Mouse (Mus musculus): ENCODE results near the gene Sptbn1.

The Sptbn1 gene

DNA sequence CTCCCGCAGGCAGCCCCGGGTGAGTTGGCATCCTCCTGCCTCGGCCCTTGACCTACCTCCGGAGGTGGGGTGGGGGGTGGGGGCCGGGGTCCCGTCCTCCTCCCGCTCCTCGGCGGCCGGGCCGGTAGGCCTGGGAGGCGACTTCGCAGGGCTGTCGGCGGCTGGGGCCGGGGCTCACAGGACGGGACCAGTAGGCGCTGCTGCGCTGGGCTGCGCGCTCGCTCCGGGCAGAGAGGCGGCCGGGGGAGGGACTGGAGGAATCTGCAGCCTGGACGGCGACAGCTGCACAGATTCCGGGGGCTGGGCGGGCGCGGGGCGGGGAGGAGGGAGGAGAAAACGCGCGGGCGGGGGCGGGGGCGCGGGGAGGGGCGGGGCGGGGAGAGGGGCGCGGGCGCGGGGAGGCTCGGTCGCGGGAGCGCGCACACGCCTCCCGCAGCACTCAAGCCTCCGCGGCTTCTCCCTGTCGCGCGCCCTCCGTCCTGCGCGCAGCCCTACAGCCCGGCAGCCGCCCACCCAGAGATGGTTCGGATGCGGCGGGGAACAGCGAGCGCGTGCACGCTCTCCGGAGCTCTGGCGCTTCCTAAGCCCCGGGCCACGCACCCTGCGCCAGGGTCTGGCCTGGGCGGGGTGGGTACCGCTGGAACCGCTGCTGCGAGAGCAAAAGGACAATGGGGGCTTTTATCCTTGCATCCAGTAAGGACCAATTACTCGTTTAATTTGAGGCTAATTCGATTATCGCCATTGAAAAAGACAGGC lies at the start of gene Sptbn1:
Gene Sptbn1, minus strand, starts transcription at position 284 of the 756 bp plus-strand sequence.
- peak; percentile 93 for DNase-seq (ENCODE audit: low spot score)

DNA sequence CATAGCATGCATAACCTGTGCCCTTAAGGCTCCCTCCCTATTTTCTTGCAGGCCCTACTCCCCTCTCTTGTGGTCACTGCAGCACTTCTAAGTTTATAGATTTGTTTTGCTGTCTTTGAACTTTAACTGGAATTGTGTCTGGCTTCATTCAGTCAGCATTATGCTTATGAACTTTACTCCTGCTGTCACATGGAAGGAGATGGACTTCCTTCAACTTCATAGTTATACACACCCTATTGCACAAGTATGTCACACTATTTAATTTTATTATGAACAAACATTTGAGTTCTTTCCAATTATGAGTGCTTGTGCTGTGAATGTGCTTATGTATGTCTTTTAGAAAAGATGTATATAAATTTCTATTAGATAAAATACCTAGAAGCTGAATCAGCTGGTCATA lies 26.3 kb upstream of the Sptbn1 start:
- DNase-seq (ENCODE audit: low spot score) = no peak

DNA sequence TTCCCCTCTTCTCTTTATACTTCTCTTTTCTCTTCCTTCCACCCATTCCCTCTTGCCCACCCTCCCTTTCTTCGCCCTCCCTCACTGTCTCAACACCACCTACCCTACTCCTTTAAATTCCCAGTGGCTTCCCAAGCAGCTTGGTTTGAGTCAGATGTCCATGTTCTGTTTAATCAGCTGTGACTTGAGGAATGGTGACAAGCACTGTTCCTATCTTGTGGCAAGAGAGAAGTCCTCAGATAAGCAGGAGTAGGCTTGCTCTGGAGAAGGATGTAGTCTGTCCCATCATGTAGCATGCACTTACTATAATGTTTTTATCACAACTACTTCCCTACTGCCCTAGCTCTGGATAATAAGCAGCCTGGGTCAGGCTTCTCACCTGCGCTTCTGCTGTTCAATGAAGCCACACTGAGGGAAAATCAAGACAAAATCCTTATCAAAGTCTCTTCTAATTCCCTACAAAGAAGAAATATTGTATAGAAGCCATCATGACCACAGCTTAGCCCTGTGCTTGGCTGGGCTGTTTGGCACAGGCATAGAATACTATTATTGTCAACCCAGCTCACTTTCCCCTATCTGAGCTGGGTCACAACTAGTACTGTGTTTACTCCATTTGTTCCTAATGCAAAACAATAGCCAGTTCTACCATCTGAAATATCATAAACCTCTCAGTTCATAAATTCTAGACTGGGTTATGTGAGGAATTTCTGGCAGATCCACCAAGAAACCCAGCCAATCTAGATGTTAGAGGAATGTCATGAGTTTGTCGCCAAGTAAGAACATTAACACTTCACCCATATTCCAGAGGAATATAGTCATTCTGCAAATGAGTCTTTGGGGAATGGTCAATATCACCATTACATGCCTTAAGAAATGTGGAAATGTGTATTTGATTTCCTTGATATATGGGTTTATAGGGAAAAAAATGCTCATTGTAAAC lies 24.5 kb upstream of the Sptbn1 start:
- no peak for DNase-seq (ENCODE audit: low spot score)

DNA sequence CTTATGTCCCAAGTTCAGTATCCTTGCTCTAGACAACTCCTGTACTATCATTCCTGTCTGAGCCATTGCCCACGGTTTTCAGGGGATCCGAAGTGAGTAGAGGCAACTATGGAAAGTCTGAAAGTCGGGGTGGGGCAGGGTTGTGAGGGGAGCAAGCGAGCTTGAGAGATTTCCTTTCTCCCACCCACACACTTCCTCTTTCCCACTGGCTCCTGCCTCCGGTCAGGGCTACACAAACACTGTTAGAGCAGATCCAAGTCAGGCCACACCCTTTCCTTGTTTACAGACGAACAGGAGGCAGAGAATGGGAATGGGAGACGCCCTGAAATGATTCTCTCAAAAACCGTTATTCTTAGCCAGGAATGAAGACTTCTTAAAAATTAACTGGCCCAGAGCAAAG lies 23.2 kb upstream of the Sptbn1 start:
- DNase-seq (ENCODE audit: low spot score) = no peak

DNA sequence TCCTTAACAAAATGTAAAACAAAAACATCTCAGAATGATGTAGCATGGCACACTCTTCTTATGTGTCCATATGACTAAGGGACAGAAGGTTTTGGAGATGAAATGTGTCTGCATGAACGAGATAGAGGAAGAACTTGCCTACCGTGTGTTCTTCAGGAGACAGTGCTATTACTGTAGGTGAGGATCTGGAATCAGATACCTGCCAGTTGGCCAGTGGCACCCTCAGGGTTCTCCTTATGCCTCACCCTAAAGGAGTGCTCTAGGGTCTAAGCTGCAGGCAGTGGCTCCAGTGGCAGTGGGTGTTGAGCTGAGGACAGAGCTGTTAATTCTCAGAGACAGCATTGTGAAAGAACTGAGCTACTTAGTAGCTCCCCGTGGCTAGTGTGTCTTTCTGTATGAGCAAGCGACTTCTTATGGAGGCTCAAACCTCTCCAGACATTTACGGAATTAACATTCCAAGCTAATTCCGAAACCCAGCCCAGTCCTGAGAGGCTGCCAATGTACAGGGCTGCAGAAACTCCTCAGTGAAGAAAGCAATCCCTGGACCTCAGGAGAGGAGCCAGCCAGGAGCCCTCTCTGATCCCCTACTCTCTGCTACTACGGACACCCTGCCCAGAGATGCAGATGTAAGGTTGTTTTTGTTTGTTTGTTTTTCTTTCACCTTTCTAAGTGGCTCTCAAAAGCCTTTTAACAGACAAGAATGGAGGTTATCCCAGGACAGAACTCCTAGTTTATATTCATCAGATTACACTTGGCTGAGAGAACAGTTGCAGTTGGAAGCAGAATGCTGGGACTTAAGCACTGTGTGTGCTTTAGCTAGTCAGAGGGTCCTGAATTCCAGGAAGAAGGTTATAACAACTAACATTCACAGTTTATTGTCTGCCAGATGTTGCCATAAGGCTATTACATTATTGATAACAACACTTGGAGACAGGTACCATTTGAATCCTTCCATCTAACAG lies 21.8 kb upstream of the Sptbn1 start:
- DNase-seq (ENCODE audit: low spot score) = no peak

DNA sequence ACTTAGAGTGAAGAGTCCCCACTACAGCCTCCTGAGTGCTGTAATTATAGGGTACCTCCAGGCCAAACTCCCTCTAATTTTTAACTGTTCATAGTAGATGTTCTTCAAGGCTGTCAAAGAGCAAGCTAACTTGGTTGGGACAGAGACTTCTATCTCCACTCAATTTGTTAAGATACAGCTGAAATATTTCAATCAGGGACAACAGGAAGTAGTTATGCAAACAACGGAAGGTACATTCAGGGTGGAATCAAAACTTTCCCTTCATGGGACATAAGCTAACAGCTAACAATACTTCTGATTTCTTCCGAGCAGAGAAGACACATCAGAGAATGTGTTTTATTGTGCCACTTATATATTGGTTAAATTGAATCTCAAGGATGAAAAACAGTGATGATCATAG lies 20.1 kb upstream of the Sptbn1 start:
- no peak for DNase-seq (ENCODE audit: low spot score)

DNA sequence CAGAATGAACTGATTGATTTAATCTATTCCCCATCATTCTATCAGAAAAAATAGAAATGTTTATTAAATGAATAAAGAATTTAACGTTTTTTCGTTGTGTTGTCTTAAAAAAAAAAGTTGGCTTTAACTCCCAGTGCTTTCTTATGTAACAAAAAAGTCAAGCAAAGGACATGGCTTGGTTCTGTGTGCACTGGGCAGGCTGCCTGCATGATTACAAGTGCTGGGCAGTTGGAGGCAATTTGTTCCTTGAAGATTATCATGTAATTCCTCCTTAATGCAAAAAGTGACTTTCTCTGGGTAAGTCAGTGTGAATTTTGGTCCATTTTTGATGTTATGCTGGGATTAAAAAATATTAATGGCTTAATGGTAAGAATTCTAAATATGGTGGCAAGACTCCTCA lies 15.7 kb upstream of the Sptbn1 start:
- DNase-seq (ENCODE audit: low spot score) = no peak

DNA sequence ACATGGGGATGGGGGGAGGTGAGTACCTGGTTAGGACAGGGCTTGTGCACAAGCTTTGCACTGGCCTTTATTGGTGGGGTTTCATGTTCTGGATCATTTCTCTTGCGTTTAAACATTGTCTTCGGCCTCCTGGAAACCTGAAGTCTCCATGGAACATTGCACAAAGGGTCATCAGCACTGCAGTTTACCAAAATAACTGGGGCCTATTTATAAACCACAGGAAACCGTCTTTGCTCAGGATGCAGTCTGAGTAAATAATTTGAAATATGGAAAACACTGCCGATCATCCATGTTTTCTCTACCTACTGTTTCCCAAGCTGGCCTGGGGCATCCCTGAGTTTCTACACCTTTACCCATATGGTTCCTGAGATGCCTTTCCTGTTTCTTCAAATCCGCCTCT lies 13.1 kb upstream of the Sptbn1 start:
- DNase-seq (ENCODE audit: low spot score) = no peak

DNA sequence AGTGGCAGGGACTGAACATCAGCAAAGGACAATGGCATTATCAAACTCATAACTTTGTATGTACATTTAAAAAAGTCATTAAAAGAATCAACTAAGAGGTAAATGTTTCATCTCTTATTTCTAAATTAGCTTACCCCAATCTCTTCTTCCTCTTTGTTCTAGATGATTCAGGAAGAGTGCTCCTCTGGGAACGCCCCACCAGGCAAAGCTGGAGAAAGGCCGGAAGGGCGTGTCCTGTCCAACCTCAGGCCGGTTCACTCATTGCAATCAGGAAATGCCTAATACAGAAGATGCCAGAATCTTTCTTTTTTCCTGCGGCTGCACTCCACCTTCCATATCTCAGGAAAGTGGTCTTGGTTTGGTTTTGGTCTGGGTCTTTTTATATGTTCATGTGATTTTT lies 11.3 kb upstream of the Sptbn1 start:
- no peak for DNase-seq (ENCODE audit: low spot score)

DNA sequence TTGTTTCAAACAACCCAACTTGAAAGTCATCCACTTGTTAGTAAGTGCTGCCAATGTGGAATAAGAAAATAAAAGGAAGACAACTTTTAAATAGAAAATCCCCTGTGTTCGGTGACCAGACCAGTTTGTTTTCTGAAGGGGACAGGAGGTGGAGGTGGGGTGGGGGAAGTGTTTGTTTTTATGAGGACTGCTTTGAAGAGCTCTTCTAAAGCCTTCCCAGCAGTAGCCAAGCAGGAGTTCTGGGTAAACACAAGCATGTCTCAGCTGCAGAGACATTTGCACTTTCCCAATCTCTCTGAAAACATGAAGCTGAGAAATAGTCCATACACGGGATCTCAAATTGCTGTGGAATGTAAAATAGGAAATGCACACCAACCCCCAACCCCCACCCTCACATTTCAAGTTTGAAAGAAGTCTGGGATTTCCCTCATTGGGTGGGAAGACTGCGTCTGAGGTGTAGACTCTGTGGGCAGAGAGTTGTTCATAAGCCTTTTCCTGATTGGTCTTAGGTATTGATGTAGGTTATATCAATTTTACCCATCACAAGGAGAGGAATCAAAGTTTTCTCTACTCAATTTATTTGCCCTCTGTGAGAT lies 7.6 kb upstream of the Sptbn1 start:
- no peak for DNase-seq (ENCODE audit: low spot score)

DNA sequence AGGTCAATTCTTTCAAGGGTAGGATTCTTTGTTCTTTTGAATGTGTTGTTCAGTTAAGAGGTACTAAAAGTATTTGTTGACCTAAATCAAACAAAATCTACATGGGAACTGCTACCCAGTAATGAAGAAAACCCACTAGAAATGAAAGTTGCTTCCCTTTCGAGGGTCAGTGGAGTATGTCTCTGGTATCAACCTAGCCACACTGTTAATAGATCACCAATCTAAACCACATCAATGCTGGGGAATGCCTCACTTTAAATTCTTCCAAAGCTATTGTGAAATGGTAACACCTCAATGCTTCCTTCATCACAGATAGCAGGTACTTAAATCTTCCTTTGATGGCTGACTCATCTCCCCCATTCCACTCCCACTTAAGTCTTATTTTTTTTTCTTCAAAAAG lies 1.5 kb upstream of the Sptbn1 start:
- DNase-seq (ENCODE audit: low spot score) = no peak

DNA sequence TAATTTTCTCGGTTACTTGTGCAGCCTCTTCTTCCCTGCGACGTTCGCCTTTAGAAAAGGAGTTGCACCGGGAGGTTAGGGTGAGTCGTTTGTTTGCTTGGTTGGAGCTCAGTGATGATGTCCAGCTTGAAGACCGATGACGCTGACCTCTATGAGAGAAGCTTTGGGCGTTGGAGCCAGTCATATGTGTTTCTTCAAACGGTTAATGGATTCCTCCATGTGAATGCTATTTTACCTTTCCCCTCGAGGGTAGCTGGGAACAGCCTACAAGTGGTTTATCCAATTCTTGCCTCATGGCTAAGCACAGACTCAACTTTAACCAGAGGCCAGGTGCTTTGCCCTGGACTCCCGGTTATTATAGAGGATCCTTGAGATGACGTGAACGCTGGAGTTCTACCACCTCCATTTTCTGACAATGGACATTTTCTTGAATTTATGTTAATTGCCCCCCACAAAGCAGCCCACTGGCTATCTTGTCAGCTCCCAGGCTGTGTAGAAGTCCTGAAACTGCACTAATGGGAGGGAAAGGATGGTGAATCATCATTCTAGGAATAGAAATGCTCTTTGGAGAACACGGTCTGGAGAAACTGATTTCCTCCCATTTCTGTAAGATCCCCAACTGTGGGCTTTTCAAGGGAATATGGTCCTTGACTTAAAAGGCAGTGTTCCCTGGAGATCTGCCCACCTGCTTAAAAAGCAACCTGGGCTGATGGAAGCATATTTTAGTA lies 837 bp upstream of the Sptbn1 start:
- no peak for DNase-seq (ENCODE audit: low spot score)

DNA sequence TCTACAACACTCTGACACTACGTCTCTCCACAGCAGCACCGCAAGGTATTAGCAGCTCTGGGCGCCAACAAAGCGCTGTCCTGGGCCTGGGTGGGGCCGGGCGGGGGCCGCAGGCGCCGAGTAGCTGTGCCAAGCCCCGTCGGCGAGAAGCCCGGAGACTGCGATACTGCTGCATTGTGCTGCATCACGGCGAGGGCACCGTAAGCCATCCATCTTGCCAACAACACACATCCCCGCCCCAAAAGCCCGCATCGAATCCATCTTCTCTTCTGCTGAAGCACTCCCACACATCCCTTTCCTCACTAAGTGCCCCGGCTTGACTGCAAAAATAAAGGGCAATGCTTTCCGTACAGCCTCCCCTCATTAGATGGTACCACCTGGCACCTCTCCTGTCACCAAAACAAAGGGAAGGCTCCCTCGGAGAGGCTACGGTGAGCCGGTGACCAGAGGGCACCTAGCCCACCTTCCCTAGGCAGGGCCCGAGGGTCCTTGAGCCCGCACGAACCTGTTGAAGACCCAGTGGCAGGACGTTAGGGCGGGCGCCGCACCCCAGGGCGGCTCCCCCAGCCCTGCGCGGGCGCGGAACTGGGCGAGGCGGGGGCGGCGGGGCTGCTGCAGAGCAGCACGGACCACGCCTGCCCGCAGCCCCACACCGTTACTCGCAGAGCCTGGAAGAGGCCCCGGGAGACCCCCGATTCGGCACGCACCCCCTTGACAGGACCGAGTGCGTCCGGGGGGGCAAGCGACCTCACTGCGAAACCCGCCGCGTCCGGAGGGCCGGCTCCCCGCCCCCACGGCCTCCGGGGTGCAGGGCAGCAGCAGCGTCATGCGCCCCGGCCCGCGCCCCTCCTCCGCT lies 711 bp downstream of the Sptbn1 start:
- peak; percentile 50 for DNase-seq (ENCODE audit: low spot score)

DNA sequence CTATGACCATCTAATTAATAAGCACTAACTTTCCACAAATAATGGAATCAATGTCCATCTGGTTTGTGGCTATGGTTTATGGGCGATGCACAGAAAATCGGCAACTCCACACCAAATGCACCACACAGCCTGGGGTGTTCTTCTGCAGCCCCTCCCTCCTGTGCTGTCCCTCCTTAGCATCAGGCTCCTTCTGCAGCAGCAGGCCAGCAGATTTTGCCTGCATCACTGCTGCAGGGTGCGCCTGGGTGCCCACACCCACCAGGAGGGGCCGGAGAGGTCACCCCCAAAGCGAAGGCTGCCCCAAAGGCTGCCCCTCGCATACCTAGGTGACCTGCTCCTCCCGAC lies 1.3 kb downstream of the Sptbn1 start:
- no peak for DNase-seq (ENCODE audit: low spot score)

DNA sequence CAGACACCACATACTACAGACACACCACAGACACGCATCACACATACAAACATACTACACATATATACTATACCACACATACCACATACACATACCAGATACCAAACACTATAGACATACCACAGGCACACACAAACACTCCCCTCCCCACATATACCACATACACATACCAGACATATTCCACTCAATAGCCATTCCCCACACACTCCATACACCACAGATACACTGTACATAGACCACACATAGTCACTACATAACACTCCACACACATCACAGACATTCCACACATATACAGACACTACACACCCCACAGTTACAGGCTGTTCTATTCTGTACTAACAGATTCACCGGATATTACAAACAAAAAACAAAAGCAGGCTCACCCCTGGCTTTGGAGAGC lies 2.3 kb downstream of the Sptbn1 start:
- DNase-seq (ENCODE audit: low spot score) = no peak

DNA sequence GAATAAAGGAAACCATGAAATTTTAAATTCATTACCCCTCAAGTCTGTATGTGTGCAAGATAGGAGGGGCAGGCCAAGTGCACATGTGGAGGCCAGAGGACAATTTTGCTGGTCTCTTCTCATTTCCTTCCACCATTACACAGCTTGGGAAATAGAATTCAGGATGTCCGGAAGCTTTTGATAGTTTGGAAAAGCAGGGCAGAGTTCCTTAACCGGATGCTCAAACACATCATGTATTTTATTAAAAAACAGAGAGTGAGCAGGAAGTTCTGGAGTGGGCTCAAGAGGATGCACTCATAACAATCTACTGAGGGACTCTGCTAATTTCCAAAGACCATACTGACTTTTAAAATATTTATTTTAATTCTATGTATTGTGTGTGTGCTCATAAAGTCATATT lies 4.3 kb downstream of the Sptbn1 start:
- no peak for DNase-seq (ENCODE audit: low spot score)

DNA sequence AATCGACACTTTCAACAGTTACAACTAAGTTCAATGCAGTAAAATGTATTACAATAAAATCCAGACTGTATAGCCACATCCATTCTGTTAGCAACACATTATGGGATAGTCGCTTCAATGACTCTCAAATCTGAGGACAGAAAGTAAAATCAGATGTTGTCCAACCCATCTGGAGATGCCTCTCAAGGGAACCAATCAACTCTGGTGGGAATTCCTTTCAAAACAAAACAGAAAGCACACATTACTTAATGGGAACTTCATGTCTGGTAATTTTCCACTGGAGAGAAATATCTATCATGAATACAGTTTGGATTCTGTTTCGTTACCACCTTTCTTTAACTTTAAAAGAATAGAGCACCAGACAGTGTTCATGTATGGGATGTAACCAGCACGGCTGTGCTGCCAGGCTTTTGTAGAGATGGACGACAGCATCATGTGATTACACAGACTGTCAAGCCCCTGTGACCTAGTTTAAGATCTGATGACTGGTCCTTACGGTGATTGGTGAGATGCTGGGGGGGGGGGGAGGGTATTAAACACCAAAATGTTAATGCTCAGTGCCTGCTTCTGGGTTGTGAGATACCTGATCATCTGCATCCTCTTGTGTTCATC lies 9.1 kb downstream of the Sptbn1 start:
- no peak for DNase-seq (ENCODE audit: low spot score)

DNA sequence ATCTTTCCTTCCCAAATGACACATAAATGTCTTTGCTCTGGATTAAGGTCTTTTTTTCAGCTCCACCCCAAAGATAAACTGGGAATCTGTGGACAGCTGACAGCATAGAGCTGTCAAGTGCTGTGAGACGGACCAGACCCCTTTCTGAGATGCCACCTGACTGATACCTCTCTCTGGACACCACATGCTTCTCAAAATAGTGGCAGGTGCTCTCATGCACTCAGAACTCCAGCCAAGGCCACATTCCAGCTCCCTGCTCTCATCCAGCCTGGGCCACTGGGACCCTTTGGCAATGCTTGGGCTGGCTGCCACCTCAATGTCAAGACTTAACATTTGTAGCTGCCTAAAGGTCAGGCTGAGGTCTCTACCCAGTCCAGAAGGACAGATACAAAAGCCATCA lies 10.2 kb downstream of the Sptbn1 start:
- no peak for DNase-seq (ENCODE audit: low spot score)

DNA sequence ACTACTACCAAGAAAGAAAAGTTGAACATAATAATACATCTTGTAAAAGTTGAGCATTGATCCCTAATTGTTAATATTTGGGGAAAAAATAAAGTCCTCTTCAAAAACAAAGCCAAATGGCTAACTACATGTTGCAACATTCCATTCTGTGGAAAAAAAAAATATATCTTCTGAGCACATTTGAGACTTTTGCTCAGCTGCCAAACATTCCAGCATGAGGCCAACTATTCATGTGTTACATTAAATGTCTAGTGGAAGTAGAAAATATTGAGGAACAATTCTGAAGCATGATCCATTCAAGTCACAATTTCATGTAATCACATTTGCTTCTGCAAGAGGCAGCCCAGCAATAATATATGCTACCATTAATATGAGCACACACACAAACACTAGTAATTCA lies 10.9 kb downstream of the Sptbn1 start:
- no peak for DNase-seq (ENCODE audit: low spot score)

DNA sequence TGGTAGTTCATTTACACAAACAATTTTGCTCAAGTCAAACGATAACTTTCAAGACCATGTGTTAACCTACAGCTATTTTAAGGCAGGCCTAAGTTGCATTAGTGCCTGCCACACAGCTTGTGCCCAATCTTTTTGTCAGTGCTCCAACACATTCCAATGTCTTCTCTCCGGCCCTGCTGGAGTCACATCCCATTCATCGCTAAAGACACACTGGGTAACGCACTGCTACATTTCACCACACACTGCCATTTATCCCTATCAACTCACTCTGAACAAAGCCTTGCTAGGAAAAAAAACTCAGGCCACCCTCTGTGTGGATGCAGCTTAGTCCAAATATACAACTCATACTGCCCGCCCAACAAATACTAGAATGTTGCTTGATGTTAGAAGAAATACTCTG lies 11.5 kb downstream of the Sptbn1 start:
- no peak for DNase-seq (ENCODE audit: low spot score)
